Mouse (Mus musculus) forebrain, embryonic 12.5 days (tissue): Measurements from ENCODE around the gene Zbtb20. TPM values are rescaled to one million over a fixed set of nuclear protein-coding genes. Genes with fewer than 3 reads are reported as not detected.

Source experiments
- ATAC-seq: fragments of 200-750 bp; cut with Nextera tagmentation; 2 replicates; pipeline ENCODE4 v1.8.0; 2017; ENCODE audit warnings: moderate TSS enrichment; ENCODE audit not compliant: low FRiP score
- H3K27ac ChIP-seq: fragments of 300-500 bp; sonication (generic); 2 replicates; pipeline ENCODE4 v1.5.1; 2016; ENCODE audit warnings: mild to moderate bottlenecking
- H3K27me3 ChIP-seq: fragments of 300-500 bp; sonication (generic); 2 replicates; pipeline ENCODE4 v1.6.1; 2016; ENCODE audit warnings: mild to moderate bottlenecking
- H3K36me3 ChIP-seq: fragments of 300-500 bp; sonication (generic); replicated peaks from 2 replicates; pipeline ENCODE4 v1.6.1; 2016; ENCODE audit warnings: mild to moderate bottlenecking
- H3K4me1 ChIP-seq: fragments of 300-500 bp; sonication (generic); 2 replicates; pipeline ENCODE4 v1.6.1; 2016
- H3K4me2 ChIP-seq: fragments of 300-500 bp; sonication (generic); 2 replicates; pipeline ENCODE4 v1.6.1; 2016; ENCODE audit warnings: mild to moderate bottlenecking, moderate library complexity
- H3K4me3 ChIP-seq: fragments of 300-500 bp; sonication (generic); replicated peaks from 2 replicates; pipeline ENCODE4 v1.5.1; 2016; ENCODE audit warnings: mild to moderate bottlenecking
- H3K9ac ChIP-seq: fragments of 300-500 bp; sonication (generic); 2 replicates; pipeline ENCODE4 v1.6.1; 2016; ENCODE audit warnings: mild to moderate bottlenecking
- H3K9me3 ChIP-seq: fragments of 300-500 bp; sonication (generic); 2 replicates; pipeline ENCODE4 v1.6.1; 2016
- WGBS: fragments of 180-500 bp; shearing (Covaris S2); methylation state at CpG from one replicate; pipeline ENCODE4 v1.1.7; 2016; 5-methylcytosine and 5-hydroxymethylcytosine counted together
- polyA plus RNA-seq: library from polyadenylated mRNA; unstranded; fragments of >200 nt; fragmentation: Nextera tagmentation; extraction: Ambion mirVana; gene quantifications from 2 replicates; pipeline ENCODE4 v1.2.1, GENCODE M21; 2016

The Zbtb20 gene
- polyA plus RNA-seq, 1 experiment from 2014 or later = 73.6 TPM

DNA sequence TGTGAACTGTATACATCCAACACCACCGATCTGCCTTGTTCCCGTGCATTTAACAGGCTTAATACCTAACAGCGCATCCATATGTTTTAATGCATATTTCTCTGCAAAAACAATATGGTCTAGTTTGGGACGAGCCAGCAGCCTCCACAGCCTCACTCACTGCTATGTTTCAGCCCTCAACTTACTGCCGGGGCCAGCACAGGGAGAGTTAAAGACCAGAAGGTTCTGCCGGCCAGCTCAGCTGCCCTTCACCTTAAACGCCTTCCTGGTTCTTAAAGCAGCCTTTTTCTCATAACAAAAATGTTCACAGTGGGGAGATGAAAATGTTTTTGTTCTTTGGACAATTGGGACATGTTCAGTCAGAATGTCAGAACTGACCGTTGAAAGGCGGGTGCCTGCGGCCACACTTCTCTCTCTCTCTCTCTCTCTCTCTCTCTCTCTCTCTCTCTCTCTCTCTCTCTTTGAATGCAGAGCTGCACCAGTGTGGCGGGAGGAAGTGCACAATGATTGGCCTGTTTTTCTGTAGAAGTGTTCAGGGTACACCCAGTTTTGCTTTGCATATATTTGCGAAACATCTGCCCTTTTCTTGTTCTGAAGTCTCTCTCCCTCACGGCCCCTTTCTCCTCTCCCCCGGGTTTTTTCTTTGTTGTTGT, 697.6 kb downstream of the Zbtb20 start:
- Histone ChIP-seq H3K9me3 (no peaks in the 10 kb centered on the region), H3K4me3 (no peak overlapping the region), H3K36me3 (peaks cover 23% of the 10 kb centered on the region), H3K4me2 (0 out of 2 replicates have a peak overlapping the region, but pooled peaks have one; percentile 4), H3K9ac (0 out of 2 replicates have a peak overlapping the region, but pooled peaks have one; percentile 12), H3K27ac (peak overlapping the region; percentile 85), H3K27me3 (no peaks in the 10 kb centered on the region), H3K4me1 (peaks cover 54% of the 10 kb centered on the region)
- peak; percentile 52; the same call in 1 of the 2 replicates for ATAC-seq
- WGBS = 28% methylated on average over 14 of the region's 14 CpGs

DNA sequence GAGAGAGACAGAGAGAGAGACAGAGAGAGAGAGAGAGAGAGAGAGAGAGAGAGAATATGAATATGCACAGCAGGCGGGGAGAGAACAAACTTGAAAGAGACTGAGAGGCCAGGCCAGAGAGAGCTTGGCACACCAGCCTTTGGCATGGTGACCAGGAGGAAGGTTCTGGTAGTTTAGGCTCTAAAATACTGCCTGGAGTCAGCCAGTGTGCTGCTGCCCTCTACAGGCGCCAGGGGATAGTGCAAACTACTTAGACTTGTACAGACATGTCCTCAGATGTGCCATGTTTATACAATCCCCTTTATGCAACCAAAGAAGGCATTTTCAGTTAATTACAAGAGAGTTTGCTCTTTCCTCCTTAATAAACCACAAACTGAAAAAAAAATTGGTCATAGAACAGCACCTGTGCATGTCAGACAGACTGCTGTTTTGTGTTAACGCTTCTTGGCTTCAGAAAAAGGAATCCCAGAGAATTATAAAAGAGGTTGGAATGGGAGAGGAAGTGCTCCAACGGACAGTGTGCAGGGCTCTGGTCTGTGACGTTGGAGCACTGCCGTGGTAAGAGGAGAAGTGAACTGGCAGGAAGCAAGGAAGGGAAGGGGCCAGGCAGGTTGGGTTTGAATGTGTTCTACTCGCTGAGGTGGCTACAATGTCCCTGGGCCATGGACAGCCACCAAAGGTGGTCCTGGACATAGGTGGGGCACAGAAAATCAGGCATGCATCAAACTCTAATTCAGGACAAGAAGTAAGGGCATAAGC, 698.5 kb downstream of the Zbtb20 start:
- no peaks in the 10 kb centered on the region for H3K9me3 ChIP-seq
- no peak overlapping the region for H3K4me3 ChIP-seq
- H3K27ac ChIP-seq = peak overlapping the region; percentile 85
- no peaks in the 10 kb centered on the region for H3K27me3 ChIP-seq
- 0 out of 2 replicates have a peak overlapping the region, but pooled peaks have one; percentile 14 for H3K9ac ChIP-seq
- peak; percentile 64; the same call in 1 of the 2 replicates for ATAC-seq
- WGBS = 52% methylated on average over 7 of the region's 7 CpGs
- peaks cover 27% of the 10 kb centered on the region for H3K36me3 ChIP-seq
- peaks cover 54% of the 10 kb centered on the region for H3K4me1 ChIP-seq
- H3K4me2 ChIP-seq = no peak overlapping the region

DNA sequence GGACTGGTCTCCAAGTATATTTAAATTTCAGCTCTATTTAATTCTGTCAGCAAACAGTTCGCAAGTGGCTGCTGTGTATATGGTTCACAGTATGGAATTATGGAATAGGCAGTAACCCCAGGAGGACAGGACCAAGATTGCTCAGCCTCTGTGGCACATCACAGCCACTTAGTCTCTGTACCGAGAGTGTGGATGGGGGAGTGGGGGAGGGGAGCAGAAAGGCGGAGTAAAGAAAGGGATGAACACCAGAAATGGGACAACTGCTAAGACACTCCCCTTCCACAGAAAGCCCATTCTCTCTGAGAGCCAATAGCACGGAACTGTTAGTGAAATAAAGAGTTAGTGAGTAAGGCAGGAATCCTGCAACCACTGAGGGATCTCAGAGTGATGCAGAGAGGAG, 699.4 kb downstream of the Zbtb20 start:
- H3K36me3 ChIP-seq = peaks cover 28% of the 10 kb centered on the region
- WGBS = 34% methylated on average over 4 of the region's 4 CpGs
- H3K27ac ChIP-seq = peak overlapping the region; percentile 75; the same call in 1 of the 2 replicates
- no peak overlapping the region for H3K4me3 ChIP-seq
- no peak overlapping the region for H3K4me2 ChIP-seq
- H3K9me3 ChIP-seq = no peaks in the 10 kb centered on the region
- no peak overlapping the region for H3K9ac ChIP-seq
- H3K27me3 ChIP-seq = no peaks in the 10 kb centered on the region
- peak; percentile 32; the same call in 1 of the 2 replicates for ATAC-seq
- peaks cover 54% of the 10 kb centered on the region for H3K4me1 ChIP-seq

DNA sequence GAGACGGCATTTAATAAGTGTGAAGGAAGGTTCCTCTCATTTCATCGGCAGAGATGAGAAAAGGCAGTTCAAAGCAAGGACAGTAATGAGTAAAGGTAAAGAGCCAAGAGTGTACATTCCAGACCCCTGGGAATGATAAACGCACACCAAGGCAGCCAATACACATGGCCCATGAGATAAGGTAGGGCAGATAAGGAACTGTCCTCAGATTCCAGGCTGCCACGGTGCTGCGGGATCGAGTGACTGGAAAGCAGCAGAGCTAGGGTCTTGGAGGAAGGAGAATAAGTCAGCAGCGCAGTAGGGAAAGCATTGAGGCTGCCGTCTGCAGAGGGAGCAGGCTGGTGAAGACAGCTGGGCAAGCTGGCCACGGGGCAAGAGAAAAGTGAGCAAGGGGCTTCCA, 699.8 kb downstream of the Zbtb20 start:
- WGBS = 46% methylated on average over 9 of the region's 9 CpGs
- Histone ChIP-seq H3K9me3 (no peaks in the 10 kb centered on the region), H3K9ac (no peak overlapping the region), H3K36me3 (peaks cover 32% of the 10 kb centered on the region), H3K27ac (peak overlapping the region; percentile 75), H3K4me1 (peaks cover 54% of the 10 kb centered on the region), H3K4me3 (no peak overlapping the region), H3K27me3 (no peaks in the 10 kb centered on the region), H3K4me2 (no peak overlapping the region)
- ATAC-seq = 0 out of 2 replicates have a peak, but pooled peaks have one; percentile 4

DNA sequence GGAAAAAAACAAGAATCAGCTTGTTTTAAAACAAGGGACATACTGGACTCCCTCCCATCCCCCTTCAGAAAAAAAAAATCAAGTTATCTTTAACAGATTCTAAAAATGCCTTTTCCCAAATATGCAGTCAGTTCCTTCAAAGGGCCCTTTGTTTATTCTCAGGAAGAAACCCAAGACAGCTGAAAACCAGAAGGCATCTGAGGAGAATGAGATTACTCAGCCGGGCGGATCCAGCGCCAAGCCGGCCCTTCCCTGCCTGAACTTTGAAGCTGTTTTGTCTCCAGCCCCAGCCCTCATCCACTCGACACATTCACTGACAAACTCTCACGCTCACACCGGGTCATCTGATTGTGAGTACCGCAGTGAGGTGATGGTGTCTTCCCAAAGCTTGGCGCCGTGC, 701.7 kb downstream of the Zbtb20 start:
- peak overlapping the region; percentile 51 for H3K27ac ChIP-seq
- H3K9ac ChIP-seq = no peak overlapping the region
- 0 out of 2 replicates have a peak, but pooled peaks have one; percentile 27 for ATAC-seq
- H3K36me3 ChIP-seq = peaks cover 20% of the 10 kb centered on the region
- no peak overlapping the region for H3K4me2 ChIP-seq
- no peak overlapping the region for H3K4me3 ChIP-seq
- H3K27me3 ChIP-seq = no peaks in the 10 kb centered on the region
- WGBS = 26% methylated on average over 10 of the region's 10 CpGs
- peaks cover 61% of the 10 kb centered on the region for H3K4me1 ChIP-seq
- H3K9me3 ChIP-seq = no peaks in the 10 kb centered on the region

DNA sequence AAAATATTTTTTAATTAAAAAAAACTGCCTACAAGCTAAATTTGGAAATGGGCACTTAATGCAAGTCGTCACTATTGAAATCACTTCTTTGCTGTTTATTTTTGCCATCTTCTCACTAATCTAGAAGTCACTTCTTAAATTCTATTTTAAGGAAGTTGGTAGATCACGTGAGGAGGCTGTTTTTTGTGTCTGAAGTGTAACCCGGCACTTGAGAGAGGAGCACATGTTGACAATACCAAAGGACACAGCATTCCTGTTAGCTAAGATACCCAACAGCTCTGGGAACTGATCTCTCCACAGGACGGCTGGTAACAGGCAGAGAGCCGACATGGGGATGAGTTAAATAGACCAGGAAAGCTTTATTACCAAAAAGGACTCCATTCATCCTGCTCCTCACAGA, 702.7 kb downstream of the Zbtb20 start:
- no peaks in the 10 kb centered on the region for H3K9me3 ChIP-seq
- no peak overlapping the region for H3K9ac ChIP-seq
- whole genome bisulfite sequencing = 60% methylated on average over 5 of the region's 5 CpGs
- H3K4me3 ChIP-seq = no peak overlapping the region
- H3K4me1 ChIP-seq = peaks cover 57% of the 10 kb centered on the region
- ATAC-seq = no peak
- no peaks in the 10 kb centered on the region for H3K27me3 ChIP-seq
- no peak overlapping the region for H3K27ac ChIP-seq
- H3K4me2 ChIP-seq = no peak overlapping the region
- H3K36me3 ChIP-seq = peaks cover 19% of the 10 kb centered on the region

DNA sequence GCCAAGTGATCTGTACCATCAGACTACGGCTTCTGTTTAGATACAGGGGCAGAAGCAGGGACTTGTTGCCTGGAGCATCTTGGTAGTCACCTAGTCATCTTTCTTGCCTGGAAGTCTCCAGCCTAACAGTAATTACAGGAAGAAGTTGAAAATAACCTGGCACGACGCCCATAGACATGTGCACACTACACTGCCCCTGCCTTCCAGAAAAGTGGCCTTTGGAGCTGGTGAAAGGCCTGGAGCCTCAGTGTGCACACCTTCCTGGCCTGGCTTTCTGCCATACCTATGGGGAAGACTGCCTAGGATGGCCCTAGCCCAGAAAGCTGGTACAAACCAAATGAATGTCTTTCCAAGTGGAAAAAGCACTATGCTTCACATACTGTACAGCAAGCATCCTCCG, 703.4 kb downstream of the Zbtb20 start:
- no peaks in the 10 kb centered on the region for H3K9me3 ChIP-seq
- H3K27ac ChIP-seq = no peak overlapping the region
- H3K4me1 ChIP-seq = peaks cover 52% of the 10 kb centered on the region
- peaks cover 22% of the 10 kb centered on the region for H3K36me3 ChIP-seq
- ATAC-seq = no peak
- H3K9ac ChIP-seq = no peak overlapping the region
- H3K27me3 ChIP-seq = no peaks in the 10 kb centered on the region
- no peak overlapping the region for H3K4me3 ChIP-seq
- H3K4me2 ChIP-seq = no peak overlapping the region
- 94% methylated on average over 4 of the region's 4 CpGs for whole genome bisulfite sequencing

DNA sequence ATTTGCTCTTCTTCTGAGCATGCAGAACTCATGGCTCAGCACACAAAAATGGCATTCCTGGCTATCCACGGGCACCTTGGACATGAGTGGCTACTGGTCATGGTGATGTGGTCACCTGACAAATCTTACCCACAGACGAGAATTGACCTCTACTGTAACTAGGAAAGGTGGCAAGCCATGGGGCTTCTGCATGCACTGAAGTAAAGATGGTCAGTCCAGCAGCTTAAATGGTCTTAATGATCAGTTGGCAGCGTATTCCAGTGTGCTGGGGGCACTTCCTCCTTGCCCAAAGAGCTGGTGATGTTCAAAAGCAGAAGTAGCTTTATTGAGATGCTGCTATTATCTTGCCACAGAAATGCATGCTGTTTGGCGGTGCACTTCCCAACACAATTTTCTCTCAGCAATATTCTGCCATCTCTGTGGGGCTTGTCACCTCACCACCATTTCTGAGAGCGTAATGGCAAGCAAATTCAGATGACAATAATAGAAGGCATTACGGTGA, 704.7 kb downstream of the Zbtb20 start:
- Histone ChIP-seq H3K4me3 (no peak overlapping the region), H3K9me3 (no peaks in the 10 kb centered on the region), H3K27me3 (no peaks in the 10 kb centered on the region), H3K27ac (no peak overlapping the region), H3K4me1 (peaks cover 39% of the 10 kb centered on the region), H3K4me2 (no peak overlapping the region), H3K36me3 (peaks cover 31% of the 10 kb centered on the region), H3K9ac (no peak overlapping the region)
- WGBS = 91% methylated on average over 6 of the region's 6 CpGs
- ATAC-seq = no peak

DNA sequence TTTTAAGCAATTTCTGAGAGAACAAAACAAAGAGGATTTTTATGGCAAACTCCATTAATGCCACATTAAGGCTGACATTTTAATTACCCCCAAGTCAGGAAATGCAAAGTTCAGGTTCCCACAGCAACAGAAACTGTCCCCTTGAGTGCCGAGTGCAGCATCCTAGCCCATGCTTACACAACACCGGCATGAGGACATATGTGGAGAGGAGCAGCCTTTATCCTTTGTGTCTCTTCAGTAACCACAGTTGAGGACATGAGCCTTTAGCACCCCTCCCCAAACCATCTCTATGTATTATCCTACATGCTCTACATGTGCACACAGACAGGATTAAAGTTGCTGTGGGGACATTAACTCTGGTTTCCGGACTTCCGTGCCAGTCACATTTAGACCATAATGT, 705.9 kb downstream of the Zbtb20 start:
- 83% methylated on average over 4 of the region's 4 CpGs for WGBS
- Histone ChIP-seq H3K9ac (no peak overlapping the region), H3K4me1 (peaks cover 28% of the 10 kb centered on the region), H3K4me3 (no peak overlapping the region), H3K4me2 (no peak overlapping the region), H3K36me3 (peaks cover 38% of the 10 kb centered on the region), H3K27ac (no peak overlapping the region), H3K9me3 (no peaks in the 10 kb centered on the region), H3K27me3 (no peaks in the 10 kb centered on the region)
- no peak for ATAC-seq

DNA sequence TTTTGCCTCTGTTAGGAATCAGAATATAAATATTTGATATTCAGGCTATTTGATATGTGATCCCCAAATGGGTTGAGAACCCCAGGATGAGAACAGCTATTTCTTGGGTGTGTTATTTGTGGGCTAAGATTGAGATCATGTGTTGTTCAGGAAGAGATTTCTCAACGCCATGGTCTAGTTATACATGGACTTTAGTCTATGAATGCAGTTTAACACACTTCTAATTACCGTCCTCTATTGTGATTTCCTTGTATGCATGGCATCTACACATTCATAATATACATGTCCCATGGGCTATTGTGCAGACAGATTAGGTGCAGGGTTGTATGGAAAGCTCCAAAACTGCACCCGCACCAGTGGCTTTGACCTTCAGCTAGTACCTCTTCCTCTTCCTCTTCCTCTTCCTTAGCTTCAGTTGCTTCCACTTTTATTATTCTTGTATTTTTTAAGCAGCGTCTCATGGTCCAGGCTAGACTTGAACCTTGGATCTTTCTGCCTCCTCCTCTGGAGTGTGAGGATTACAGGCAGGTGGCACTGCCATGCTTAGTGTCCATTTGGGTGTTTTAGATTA, 711.3 kb downstream of the Zbtb20 start:
- Histone ChIP-seq H3K9ac (no peak overlapping the region), H3K9me3 (no peaks in the 10 kb centered on the region), H3K4me1 (peaks cover 18% of the 10 kb centered on the region), H3K27ac (no peak overlapping the region), H3K27me3 (no peaks in the 10 kb centered on the region), H3K4me2 (no peak overlapping the region), H3K4me3 (no peak overlapping the region), H3K36me3 (peaks cover 18% of the 10 kb centered on the region)
- WGBS = 89% methylated on average over 4 of the region's 4 CpGs
- no peak for ATAC-seq

DNA sequence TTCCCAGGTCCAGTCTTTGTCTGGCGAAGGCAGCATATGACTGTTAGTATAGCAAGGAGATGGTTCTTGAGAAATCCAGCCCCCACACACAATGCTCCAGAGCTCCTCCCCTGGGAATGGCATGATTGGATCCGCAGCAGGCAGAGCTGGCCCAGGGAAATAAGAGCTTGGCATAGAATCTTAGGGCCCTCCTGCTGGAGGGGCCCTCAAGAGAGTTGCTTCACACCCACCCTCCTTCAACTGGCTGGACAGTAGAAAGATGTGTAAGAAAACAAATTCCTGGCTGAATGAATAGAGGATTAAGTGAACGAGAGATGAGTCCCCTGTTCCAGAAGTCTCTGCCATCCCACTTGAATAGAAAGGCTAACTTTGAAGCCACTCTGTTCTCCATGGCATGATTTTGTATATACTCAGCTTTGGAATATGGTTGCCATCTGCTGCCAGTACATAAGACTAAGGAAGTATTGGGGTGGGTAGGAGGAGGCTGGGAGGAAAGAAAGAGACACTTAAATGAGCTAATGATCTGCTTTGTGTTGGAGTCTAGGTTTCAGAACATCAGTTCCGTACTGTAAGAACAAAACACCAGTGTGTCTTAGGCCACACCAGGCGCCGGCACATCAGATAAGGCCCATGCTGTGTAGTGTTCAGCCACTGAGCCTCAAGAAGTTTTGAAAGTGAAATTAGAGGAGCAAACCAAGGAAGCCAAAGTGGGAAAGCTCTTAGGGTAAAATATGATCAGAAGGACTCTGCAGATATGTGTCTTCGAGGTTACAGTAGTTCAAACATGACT, 715.2 kb downstream of the Zbtb20 start:
- no peaks in the 10 kb centered on the region for H3K9me3 ChIP-seq
- H3K4me2 ChIP-seq = no peak overlapping the region
- H3K4me1 ChIP-seq = peaks cover 11% of the 10 kb centered on the region
- peak overlapping the region; percentile 25 for H3K27ac ChIP-seq
- H3K9ac ChIP-seq = no peak overlapping the region
- no peak for ATAC-seq
- 76% methylated on average over 7 of the region's 7 CpGs for WGBS
- 0 out of 2 replicates have a peak, but pooled peaks cover 1% of the 10 kb centered on the region for H3K36me3 ChIP-seq
- H3K27me3 ChIP-seq = no peaks in the 10 kb centered on the region
- H3K4me3 ChIP-seq = no peak overlapping the region

DNA sequence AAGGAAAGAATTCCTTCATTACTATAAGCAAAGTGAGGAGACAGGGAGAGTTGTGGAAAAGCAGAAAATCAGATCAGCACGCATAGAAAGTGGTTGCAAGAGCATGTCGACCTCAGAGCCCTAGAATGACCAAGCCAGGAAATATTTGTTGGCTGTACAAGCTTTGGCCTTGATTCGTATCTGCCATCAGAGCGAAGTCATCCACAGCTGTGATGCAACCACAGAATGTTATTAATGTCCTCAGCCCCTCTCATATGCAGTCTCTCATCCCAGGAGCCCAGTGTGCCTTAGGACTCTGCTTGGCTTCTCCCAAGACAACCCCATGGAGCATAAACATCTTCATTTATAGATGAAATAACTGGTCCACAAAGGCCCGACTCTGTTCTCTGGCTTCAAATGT, 716.4 kb downstream of the Zbtb20 start:
- no peak overlapping the region for H3K4me3 ChIP-seq
- no peak overlapping the region for H3K9ac ChIP-seq
- no peak for ATAC-seq
- H3K36me3 ChIP-seq = peaks cover 5% of the 10 kb centered on the region
- no peak overlapping the region for H3K4me2 ChIP-seq
- H3K4me1 ChIP-seq = peaks cover 11% of the 10 kb centered on the region
- H3K27me3 ChIP-seq = no peaks in the 10 kb centered on the region
- H3K27ac ChIP-seq = no peak overlapping the region
- no peaks in the 10 kb centered on the region for H3K9me3 ChIP-seq
- WGBS = 90% methylated on average over 5 of the region's 5 CpGs
